16 mouse cellular contexts compared by ENCODE assay signal in genomic region chr11:5512099-5512725, GRCm38 (mm10). TPM values are rescaled to one million over a fixed set of nuclear protein-coding genes. Genes with fewer than 3 reads are reported as not detected.
DNase-seq lines count a peak whose midpoint lies in the region; ATAC-seq and TF ChIP-seq lines count a peak whose summit lies in the region.
"Had no signal": no experiment of that assay in that cellular context is flagged by ENCODE, and none has a peak within 500 bp of the region (broad histone marks: within the 10 kb centered on the region; RNA-seq: fewer than 3 reads in every experiment).

No protein-coding gene starts in this region.

- H3K4me3 ChIP-seq in heart, embryonic 16.5 days (ENCODE audit: low read length): no peak overlapping the region
- H3K4me3 ChIP-seq in CH12.LX (replicated peaks in 1 of 3; ENCODE audit: low read depth in 2 of 3, low read length in 2 of 3, poor library complexity in 1 of 3): no peak overlapping the region
- H3K4me3 ChIP-seq in kidney, adult 2 months (ENCODE audit: insufficient read depth, low read depth, low read length): no peak overlapping the region
- no peak overlapping the region for H3K4me3 ChIP-seq in lung, postnatal 0 days (ENCODE audit: low read depth, low read length)
- H3K4me3 ChIP-seq: embryonic facial prominence, embryonic 15.5 days; megakaryocyte, embryonic 14.5 days had no signal

- in situ Hi-C loops in CH12.LX (cut with MboI; ENCODE audit: low pct_ligation_motif_present, low pct_unique_long_range_greater_than_20kb, low sequenced_read_pairs): no loop called here

- no peak for ATAC-seq in heart, embryonic 16.5 days (replicated peaks; ENCODE audit: extremely low read depth, insufficient read depth, low FRiP score)
- peak; percentile 52 for ATAC-seq in lung, postnatal 0 days
- ATAC-seq: intestine, embryonic 16.5 days had no signal

- no peak for TF ChIP-seq RAD21 in CH12.LX (IDR thresholded peaks at IDR 0.05; ENCODE audit: low read depth, low read length)

- no peaks in the 10 kb centered on the region for H3K27me3 ChIP-seq in heart, embryonic 16.5 days (ENCODE audit: control insufficient read depth, insufficient read depth, low read length)
- H3K27me3 ChIP-seq in CH12.LX (replicated peaks): no peaks in the 10 kb centered on the region
- H3K27me3 ChIP-seq in kidney, adult 2 months (replicated peaks; ENCODE audit: control insufficient read depth, insufficient read depth, low read length): no peaks in the 10 kb centered on the region
- H3K27me3 ChIP-seq in lung, postnatal 0 days (replicated peaks; ENCODE audit: insufficient read depth, low read length): no peaks in the 10 kb centered on the region
- H3K27me3 ChIP-seq: embryonic facial prominence, embryonic 15.5 days; megakaryocyte, embryonic 14.5 days had no signal

- no peak overlapping the region for H3K9ac ChIP-seq in heart, embryonic 16.5 days (ENCODE audit: low read length)
- H3K9ac ChIP-seq in CH12.LX (ENCODE audit: insufficient read depth, low read depth): peak overlapping the region; percentile 49
- H3K9ac ChIP-seq in lung, postnatal 0 days (replicated peaks; ENCODE audit: low read depth): no peak overlapping the region
- H3K9ac ChIP-seq: embryonic facial prominence, embryonic 15.5 days had no signal

- peak; percentile 75 for TF ChIP-seq EP300 in CH12.LX (IDR thresholded peaks at IDR 0.05; ENCODE audit: low read length)
- TF ChIP-seq EP300 in lung, postnatal 0 days (IDR thresholded peaks at IDR 0.05): no peak

- no peak for DNase-seq in heart, postnatal 36 days
- DNase-seq in CH12.LX (ENCODE audit: extremely low read depth): peak; percentile 60
- peak; percentile 72 for DNase-seq in kidney, adult 2 months
- DNase-seq in lung, postnatal 0 days (ENCODE audit: low spot score): peak; percentile 45
- DNase-seq in retina, embryonic 14.5 days (ENCODE audit: low spot score): no peak
- no peak for DNase-seq in layer of hippocampus, adult 18-20 months (ENCODE audit: low spot score in 2 of 2)
- no peak for DNase-seq in adipocyte (ENCODE audit: low spot score)
- DNase-seq: cerebellum, adult 8-10 months; heart, postnatal 10 days had no signal

- no peaks in the 10 kb centered on the region for H3K9me3 ChIP-seq in heart, embryonic 16.5 days (replicated peaks; ENCODE audit: control insufficient read depth, low read length)
- no peaks in the 10 kb centered on the region for H3K9me3 ChIP-seq in CH12.LX (replicated peaks; ENCODE audit: low read length)
- no peaks in the 10 kb centered on the region for H3K9me3 ChIP-seq in lung, postnatal 0 days (ENCODE audit: low read length)
- H3K9me3 ChIP-seq: embryonic facial prominence, embryonic 15.5 days; megakaryocyte, embryonic 14.5 days had no signal

- H3K79me2 ChIP-seq in CH12.LX (replicated peaks; ENCODE audit: control insufficient read depth, extremely low read depth, insufficient read depth, poor library complexity, severe bottlenecking): no peaks in the 10 kb centered on the region

- no peaks in the 10 kb centered on the region for H3K36me3 ChIP-seq in heart, embryonic 16.5 days (ENCODE audit: control insufficient read depth, insufficient read depth)
- H3K36me3 ChIP-seq in CH12.LX (replicated peaks in 1 of 2; ENCODE audit: control insufficient read depth in 1 of 2, insufficient read depth in 1 of 2, low read length in 1 of 2): no peaks in the 10 kb centered on the region
- H3K36me3 ChIP-seq in kidney, adult 2 months (ENCODE audit: control insufficient read depth, insufficient read depth, low read length): no peaks in the 10 kb centered on the region
- no peaks in the 10 kb centered on the region for H3K36me3 ChIP-seq in lung, postnatal 0 days (ENCODE audit: insufficient read depth, low read length)
- H3K36me3 ChIP-seq: embryonic facial prominence, embryonic 15.5 days had no signal

- H3K27ac ChIP-seq in heart, embryonic 16.5 days (ENCODE audit: low read length): peak overlapping the region; percentile 24; the same call in 1 of the 2 replicates
- H3K27ac ChIP-seq in CH12.LX (ENCODE audit: insufficient read depth, low read depth): no peak overlapping the region; the same call in 1 of the 2 replicates
- H3K27ac ChIP-seq in kidney, adult 2 months (ENCODE audit: insufficient read depth, low read depth, low read length): peak overlapping the region; percentile 71
- 0 out of 2 replicates have a peak overlapping the region, but pooled peaks have one; percentile 2 for H3K27ac ChIP-seq in lung, postnatal 0 days (ENCODE audit: low read length)
- H3K27ac ChIP-seq: embryonic facial prominence, embryonic 15.5 days had no signal

- 0 out of 2 replicates have a peak, but pooled peaks cover 3% of the 10 kb centered on the region for H3K4me1 ChIP-seq in heart, embryonic 16.5 days (ENCODE audit: control insufficient read depth, insufficient read depth, low read length)
- H3K4me1 ChIP-seq in CH12.LX (ENCODE audit: control insufficient read depth in 1 of 2, insufficient read depth in 2 of 2): peaks cover 16 to 42% of the 10 kb centered on the region in 2 experiments
- H3K4me1 ChIP-seq in kidney, adult 2 months (ENCODE audit: control insufficient read depth, insufficient read depth, low read length): 0 out of 2 replicates have a peak, but pooled peaks cover 5% of the 10 kb centered on the region
- H3K4me1 ChIP-seq in lung, postnatal 0 days (ENCODE audit: insufficient read depth, low read depth, low read length): no peaks in the 10 kb centered on the region
- H3K4me1 ChIP-seq: embryonic facial prominence, embryonic 15.5 days had no signal

- WGBS in heart, embryonic 16.5 days: 63% methylated on average over 12 of the region's 12 CpGs
- WGBS in kidney, adult 2 months: 54% methylated on average over 12 of the region's 12 CpGs
- WGBS in lung, postnatal 0 days: 60% methylated on average over 12 of the region's 12 CpGs

- dilution Hi-C loops in CH12.LX (cut with MboI; ENCODE audit: extremely low pct_ligation_motif_present, extremely low pct_unique_long_range_greater_than_20kb, low sequenced_read_pairs): no loop called here

- TF ChIP-seq POLR2A in CH12.LX (IDR thresholded peaks at IDR 0.05; ENCODE audit: low read depth, low read length): peak; percentile 30; the same call in 1 of the 2 replicates
- no peak for TF ChIP-seq POLR2A in kidney, adult 2 months (IDR thresholded peaks at IDR 0.05; ENCODE audit: low read depth, low read length)

- no peak overlapping the region for H3K4me2 ChIP-seq in heart, embryonic 16.5 days (ENCODE audit: low read depth, low read length)
- peak overlapping the region; percentile 17 for H3K4me2 ChIP-seq in CH12.LX (ENCODE audit: insufficient read depth, low read depth, poor library complexity, severe bottlenecking)
- H3K4me2 ChIP-seq in lung, postnatal 0 days (replicated peaks; ENCODE audit: low read depth, low read length): no peak overlapping the region
- H3K4me2 ChIP-seq: embryonic facial prominence, embryonic 15.5 days had no signal

- TF ChIP-seq CTCF in CH12.LX (conservative IDR thresholded peaks at IDR 0.05 in 1 of 2, IDR thresholded peaks at IDR 0.05 in 1 of 2; ENCODE audit: low read depth in 2 of 2, low read length in 2 of 2): no peak
- no peak for TF ChIP-seq CTCF in kidney, adult 2 months (conservative IDR thresholded peaks at IDR 0.05; ENCODE audit: insufficient read depth, insufficient read length, low read depth, low read length)
- TF ChIP-seq CTCF in lung, postnatal 0 days (IDR thresholded peaks at IDR 0.05): no peak

- intact Hi-C loops in heart, postnatal 36 days (cut with DNase I): no loop called here

TF ChIP-seq in CH12.LX, 34 proteins besides CTCF, POLR2A, EP300 and RAD21:
- TF ChIP-seq ETS1 (conservative IDR thresholded peaks at IDR 0.05; ENCODE audit: low read depth, low read length) (0 out of 2 replicates have a peak, but pooled peaks have one; percentile 52), TCF12 (IDR thresholded peaks at IDR 0.05; ENCODE audit: low read depth, low read length) (peak; percentile 14; the same call in 1 of the 2 replicates), MAX (IDR thresholded peaks at IDR 0.05; ENCODE audit: low read length) (peak; percentile 73), BHLHE40 (IDR thresholded peaks at IDR 0.05; ENCODE audit: low read depth, low read length) (peak; percentile 86), NRF1 (IDR thresholded peaks at IDR 0.05; ENCODE audit: low read depth, low read length) (no peak), SIN3A (IDR thresholded peaks at IDR 0.05; ENCODE audit: low read length) (peak; percentile 30; the same call in 1 of the 2 replicates), ELF1 (IDR thresholded peaks at IDR 0.05; ENCODE audit: low read depth, low read length) (peak; percentile 6; the same call in 1 of the 2 replicates), RCOR1 (conservative IDR thresholded peaks at IDR 0.05; ENCODE audit: low read depth, low read length) (no peak), MYC (IDR thresholded peaks at IDR 0.05; ENCODE audit: low read depth, low read length) (peak; percentile 55; the same call in 1 of the 2 replicates), IRF4 (IDR thresholded peaks at IDR 0.05; ENCODE audit: low read depth, low read length) (peak; percentile 68)

RNA-seq across cellular contexts. Expression of gene Xbp1, which starts 8.2 kb away (rescaled TPM):
- 135 and 151 TPM in 2 replicates for polyA plus RNA-seq in heart, embryonic 16.5 days (2015; fragmentation: Nextera tagmentation; extraction: Ambion mirVana)
- total RNA-seq in heart, postnatal 36 days (2021): 10 to 100 TPM; 59.2 to 65.2 TPM
- total RNA-seq in CH12.LX (2012; rRNA removed) (111 and 148 TPM in 2 replicates), CH12.LX (2014; rRNA removed) (128 and 133 TPM in 2 replicates)
- polyA plus RNA-seq in CH12.LX (2012; ENCODE audit: insufficient read length, low read depth): 108 and 131 TPM in 2 replicates
- 99.8 and 102 TPM in 2 replicates for polyA plus RNA-seq in kidney, adult 2 months (2012; rRNA removed)
- 211 and 242 TPM in 2 replicates for polyA plus RNA-seq in lung, postnatal 0 days (2015; fragmentation: Nextera tagmentation; extraction: Ambion mirVana)
- 100 to 1,000 TPM; 112 to 114 TPM for total RNA-seq in layer of hippocampus, adult 18-20 months (2021)

RNA-seq across cellular contexts. Expression of gene Ccdc117, which starts 29.8 kb away (rescaled TPM):
- polyA plus RNA-seq in heart, embryonic 16.5 days (2015; fragmentation: Nextera tagmentation; extraction: Ambion mirVana): 12.9 and 13.0 TPM in 2 replicates
- 10 to 100 TPM; 19.5 to 23.2 TPM for total RNA-seq in heart, postnatal 36 days (2021)
- total RNA-seq in CH12.LX (2012; rRNA removed) (27.0 and 31.8 TPM in 2 replicates), CH12.LX (2014; rRNA removed) (38.9 and 44.2 TPM in 2 replicates)
- 24.1 and 24.3 TPM in 2 replicates for polyA plus RNA-seq in CH12.LX (2012; ENCODE audit: insufficient read length, low read depth)
- 7.8 and 9.4 TPM in 2 replicates for polyA plus RNA-seq in kidney, adult 2 months (2012; rRNA removed)
- polyA plus RNA-seq in lung, postnatal 0 days (2015; fragmentation: Nextera tagmentation; extraction: Ambion mirVana): 13.4 and 13.9 TPM in 2 replicates
- 10 to 100 TPM; 19.0 to 20.8 TPM for total RNA-seq in layer of hippocampus, adult 18-20 months (2021)

RNA-seq across cellular contexts. Expression of gene Ankrd36, which starts 57.3 kb away (rescaled TPM):
- polyA plus RNA-seq in heart, embryonic 16.5 days (2015; fragmentation: Nextera tagmentation; extraction: Ambion mirVana): 0.17 TPM in 1 of 2 replicates, not detected in the other
- total RNA-seq in heart, postnatal 36 days (2021): not detected
- not detected in 2 replicates for total RNA-seq in CH12.LX (2012; rRNA removed)
- total RNA-seq in CH12.LX (2014; rRNA removed): not detected in 2 replicates
- not detected in 2 replicates for polyA plus RNA-seq in CH12.LX (2012; ENCODE audit: insufficient read length, low read depth)
- polyA plus RNA-seq in kidney, adult 2 months (2012; rRNA removed): 0.03 and 0.10 TPM in 2 replicates
- polyA plus RNA-seq in lung, postnatal 0 days (2015; fragmentation: Nextera tagmentation; extraction: Ambion mirVana): 0.15 TPM in 1 of 2 replicates, not detected in the other
- total RNA-seq in layer of hippocampus, adult 18-20 months (2021): not detected
- total RNA-seq: heart, postnatal 10 days; left cerebral cortex, postnatal 14 days had no signal
- polyA plus RNA-seq: C2C12; embryonic facial prominence, embryonic 15.5 days; intestine, embryonic 16.5 days; neural tube, embryonic 14.5 days had no signal

Comparison
In these comparisons a context has a peak if more than half of its experiments do, and no peak if none do; other contexts are left out.
1. DNase-seq: peak in CH12.LX (single experiment), kidney, adult 2 months (single experiment) and lung, postnatal 0 days (single experiment); none in heart, postnatal 36 days (0 of 2), retina, embryonic 14.5 days (single experiment), layer of hippocampus, adult 18-20 months (0 of 2) and adipocyte (single experiment).